Mouse (Mus musculus): ENCODE data around the gene Epop.

DNA sequence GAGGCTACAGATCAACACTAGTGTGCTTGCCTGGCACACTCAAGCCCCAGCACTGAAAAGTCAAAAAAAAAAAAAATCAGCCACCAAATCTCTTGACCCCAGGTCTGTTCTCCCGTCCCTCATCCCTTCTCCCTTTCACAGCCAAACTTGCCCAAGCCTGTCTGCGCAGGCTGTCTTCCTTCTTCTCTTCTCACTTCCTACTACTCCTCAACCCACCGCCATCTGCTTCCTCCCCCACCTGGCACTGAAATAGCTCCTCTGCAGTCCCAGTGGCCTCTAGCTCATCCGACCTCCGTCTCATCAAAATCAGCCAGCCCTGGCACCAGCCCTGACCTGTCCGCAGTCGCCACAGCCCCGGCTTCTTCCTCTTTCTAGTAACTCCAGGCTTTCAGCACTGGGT lies 12.2 kb upstream of the Epop start:
- TF ChIP-seq POLR2A (IDR thresholded peaks at IDR 0.05; ENCODE audit: insufficient read length, low read depth) (no peak), TCF3 (IDR thresholded peaks at IDR 0.05; ENCODE audit: insufficient read length, low read depth) (no peak), POLR2AphosphoS2 (IDR thresholded peaks at IDR 0.05; ENCODE audit: insufficient read length, low read depth) (no peak), E2F4 (IDR thresholded peaks at IDR 0.05; ENCODE audit: insufficient read depth) (no peak), MAX (IDR thresholded peaks at IDR 0.05; ENCODE audit: low read depth) (no peak), MYOG (IDR thresholded peaks at IDR 0.05; ENCODE audit: control insufficient read depth in 1 of 3, insufficient read depth in 1 of 3, insufficient read length in 2 of 3, low read depth in 2 of 3) (no peak), USF1 (IDR thresholded peaks at IDR 0.05; ENCODE audit: low read depth) (no peak), TCF12 (IDR thresholded peaks at IDR 0.05; ENCODE audit: insufficient read depth, poor library complexity, severe bottlenecking) (no peak), CEBPB (IDR thresholded peaks at IDR 0.05; ENCODE audit: insufficient read depth, poor library complexity, severe bottlenecking) (no peak), MYOD1 (IDR thresholded peaks at IDR 0.05; ENCODE audit: control insufficient read depth in 1 of 3, insufficient read length in 2 of 3, low read depth in 2 of 3) (no peak)
